ENCODE assay signal across 23 mouse cellular contexts in the genomic region with DNA sequence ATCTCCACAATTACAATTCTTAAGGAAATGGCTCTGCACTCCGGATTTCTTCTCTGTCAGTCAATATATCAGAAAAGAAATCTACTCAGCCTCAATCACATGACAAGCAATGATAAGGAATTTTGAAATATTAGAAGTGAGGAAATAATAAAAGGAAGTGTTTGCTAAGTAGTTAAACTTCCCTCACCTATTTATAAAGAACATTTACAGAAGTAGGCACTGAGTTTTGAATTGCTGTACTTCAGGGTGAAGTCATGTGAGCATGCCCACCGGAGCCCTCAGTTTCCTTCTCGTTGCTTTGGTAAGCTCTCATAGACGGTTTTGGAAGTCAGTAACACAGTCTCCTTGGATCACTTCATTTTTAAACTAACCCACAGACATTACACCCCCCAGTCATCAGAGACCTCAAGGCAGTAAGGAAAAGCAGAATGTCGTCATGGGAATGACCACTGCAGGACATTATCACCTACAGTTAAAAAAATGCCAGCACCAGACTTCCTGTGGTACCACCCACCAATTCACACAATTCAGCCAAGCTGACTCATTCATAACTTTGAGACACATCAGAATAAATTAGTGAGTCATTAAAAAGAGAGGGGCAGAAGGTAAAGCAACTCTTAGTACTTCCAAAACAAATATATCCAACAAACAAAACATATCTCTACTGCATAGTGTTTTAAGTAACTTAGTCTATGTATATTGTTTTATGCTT.
A peak's percentile ranks its signal among the peaks of the same experiment; 100 is the strongest.
DNase-seq lines count a peak whose midpoint lies in the region; ATAC-seq and TF ChIP-seq lines count a peak whose summit lies in the region.
"Had no signal": no experiment of that assay in that cellular context is flagged by ENCODE, and none has a peak within 500 bp of the region (broad histone marks: within the 10 kb centered on the region; RNA-seq: fewer than 3 reads in every experiment).

No protein-coding gene starts in this region.

- peak; percentile 59 for DNase-seq in lung, postnatal 0 days (ENCODE audit: low spot score)
- DNase-seq in lung, postnatal 25 days (ENCODE audit: low spot score), result no peak
- peak; percentile 1 for DNase-seq in c-Kit-positive CD71-negative TER-119-negative erythroid progenitor cells, embryonic 14.5 days (ENCODE audit: low read depth)
- DNase-seq in splenic B cell, adult 2 months (ENCODE audit: low read depth, low spot score), result peak; percentile 3
- no peak for DNase-seq in yolk sac, embryonic 10.5 days (ENCODE audit: low spot score)
- DNase-seq in frontal cortex, postnatal 25 days (ENCODE audit: low spot score in 2 of 2), result no peak
- DNase-seq: adrenal gland, adult 2 months; adrenal gland, postnatal 25 days; B cell, adult 2 months; cerebellum, adult 11-12 months; cerebellum, adult 9-10 months; cerebellum, postnatal 25 days; forebrain, postnatal 0 days; gastrocnemius, postnatal 36 days; heart, adult 18-20 months; heart, postnatal 10 days had no signal

- TF ChIP-seq EP300 in lung, postnatal 0 days (IDR thresholded peaks at IDR 0.05), result no peak; the same call in 1 of the 2 replicates

- H3K9ac ChIP-seq in lung, postnatal 0 days (replicated peaks; ENCODE audit: low read depth), result no peak overlapping the region
- H3K9ac ChIP-seq: embryonic facial prominence, embryonic 13.5 days; forebrain, embryonic 13.5 days; forebrain, postnatal 0 days; hindbrain, embryonic 13.5 days; intestine, embryonic 15.5 days had no signal

- H3ac ChIP-seq in C2C12 (ENCODE audit: control insufficient read depth, insufficient read length, low read depth), result no peak overlapping the region

- H3K9me3 ChIP-seq in lung, postnatal 0 days (ENCODE audit: low read length), result no peaks in the 10 kb centered on the region
- H3K9me3 ChIP-seq: embryonic facial prominence, embryonic 13.5 days; forebrain, embryonic 13.5 days; heart, embryonic 10.5 days; hindbrain, embryonic 13.5 days; intestine, embryonic 15.5 days had no signal

- H3K36me3 ChIP-seq in lung, postnatal 0 days (ENCODE audit: insufficient read depth, low read length), result no peaks in the 10 kb centered on the region
- no peaks in the 10 kb centered on the region for H3K36me3 ChIP-seq in C2C12 (ENCODE audit: control insufficient read depth, insufficient read depth)
- no peaks in the 10 kb centered on the region for H3K36me3 ChIP-seq in splenic B cell, adult 2 months (ENCODE audit: control insufficient read depth, insufficient read depth, low read length, poor library complexity, severe bottlenecking)
- H3K36me3 ChIP-seq: embryonic facial prominence, embryonic 13.5 days; heart, embryonic 10.5 days; hindbrain, embryonic 13.5 days; intestine, embryonic 15.5 days had no signal

- no peak for TF ChIP-seq CTCF in lung, postnatal 0 days (IDR thresholded peaks at IDR 0.05)
- no peak for TF ChIP-seq CTCF in C2C12 (IDR thresholded peaks at IDR 0.05; ENCODE audit: control insufficient read depth, insufficient read depth, insufficient read length)

- no peak overlapping the region for H3K4me2 ChIP-seq in lung, postnatal 0 days (replicated peaks; ENCODE audit: low read depth, low read length)
- H3K4me2 ChIP-seq: embryonic facial prominence, embryonic 13.5 days; forebrain, embryonic 13.5 days; hindbrain, embryonic 13.5 days; intestine, embryonic 15.5 days had no signal

- H3K27ac ChIP-seq in lung, postnatal 0 days (ENCODE audit: low read length), result no peak overlapping the region
- H3K27ac ChIP-seq: embryonic facial prominence, embryonic 13.5 days; forebrain, embryonic 13.5 days; heart, embryonic 10.5 days; hindbrain, embryonic 13.5 days; intestine, embryonic 15.5 days had no signal

- 40% methylated on average over 5 of the region's 5 CpGs for WGBS in lung, postnatal 0 days

- H3K4me1 ChIP-seq in lung, postnatal 0 days (ENCODE audit: insufficient read depth, low read depth, low read length), result no peaks in the 10 kb centered on the region
- H3K4me1 ChIP-seq: embryonic facial prominence, embryonic 13.5 days; forebrain, embryonic 13.5 days; hindbrain, embryonic 13.5 days; intestine, embryonic 15.5 days had no signal

- H3K4me3 ChIP-seq in lung, postnatal 0 days (ENCODE audit: low read depth, low read length), result no peak overlapping the region
- no peak overlapping the region for H3K4me3 ChIP-seq in C2C12 (ENCODE audit: insufficient read depth, poor library complexity, severe bottlenecking)
- H3K4me3 ChIP-seq: embryonic facial prominence, embryonic 13.5 days; forebrain, embryonic 13.5 days; heart, embryonic 10.5 days; hindbrain, embryonic 13.5 days; intestine, embryonic 15.5 days had no signal

- no peaks in the 10 kb centered on the region for H3K79me2 ChIP-seq in C2C12 (ENCODE audit: control insufficient read depth, insufficient read depth)

- H3K27me3 ChIP-seq in lung, postnatal 0 days (replicated peaks; ENCODE audit: insufficient read depth, low read length), result no peaks in the 10 kb centered on the region
- no peaks in the 10 kb centered on the region for H3K27me3 ChIP-seq in C2C12 (ENCODE audit: control insufficient read depth, insufficient read depth, insufficient read length)
- no peaks in the 10 kb centered on the region for H3K27me3 ChIP-seq in splenic B cell, adult 2 months (ENCODE audit: control insufficient read depth, insufficient read depth, low read length, poor library complexity, severe bottlenecking)
- H3K27me3 ChIP-seq: embryonic facial prominence, embryonic 13.5 days; forebrain, embryonic 13.5 days; hindbrain, embryonic 13.5 days; intestine, embryonic 15.5 days had no signal

- no peaks in the 10 kb centered on the region for H3K79me3 ChIP-seq in C2C12 (ENCODE audit: low read depth)

- peak; percentile 9; the same call in 1 of the 2 replicates for ATAC-seq in lung, postnatal 0 days
- no peak for ATAC-seq in erythroblast, adult 5-6 weeks (replicated peaks; ENCODE audit: low FRiP score, poor library complexity, severe bottlenecking)
- ATAC-seq: forebrain, embryonic 13.5 days; forebrain, postnatal 0 days; intestine, embryonic 15.5 days had no signal

TF ChIP-seq in C2C12, 6 proteins besides CTCF, POLR2A, EP300 and RAD21:
- no peak for TF ChIP-seq FOSL1 (IDR thresholded peaks at IDR 0.05; ENCODE audit: insufficient read depth, low read length, poor library complexity, severe bottlenecking)
- no peak for TF ChIP-seq MAX (IDR thresholded peaks at IDR 0.05)
- TF ChIP-seq USF1 (IDR thresholded peaks at IDR 0.05; ENCODE audit: low read depth), result peak; percentile 11
- no peak for TF ChIP-seq CEBPB (IDR thresholded peaks at IDR 0.05; ENCODE audit: low read depth)
- no peak for TF ChIP-seq MYOG (IDR thresholded peaks at IDR 0.05; ENCODE audit: control insufficient read depth, extremely low read depth, insufficient read length)
- TF ChIP-seq MYOD1 (IDR thresholded peaks at IDR 0.05; ENCODE audit: control insufficient read depth, insufficient read length, low read depth), result no peak

Comparison
In these comparisons a context has a peak if more than half of its experiments do, and no peak if none do; other contexts are left out.
1. DNase-seq: peak in lung, postnatal 0 days (single experiment), c-Kit-positive CD71-negative TER-119-negative erythroid progenitor cells, embryonic 14.5 days (single experiment) and splenic B cell, adult 2 months (single experiment); none in lung, postnatal 25 days (single experiment), yolk sac, embryonic 10.5 days (single experiment) and frontal cortex, postnatal 25 days (0 of 2).